Mouse (Mus musculus) bone marrow, adult 2 months (tissue): ENCODE data around the gene Ccdc180. TPM values are rescaled to one million over a fixed set of nuclear protein-coding genes. Genes with fewer than 3 reads are reported as not detected.

Source experiments
- H3K27ac ChIP-seq: fragments of 200-500 bp; 2 replicates; pipeline ENCODE4 v1.5.1; 2012; ENCODE audit warnings: low read depth, mild to moderate bottlenecking, control low read depth, inconsistent platforms, low read length; ENCODE audit not compliant: control insufficient read depth, poor library complexity, insufficient read depth
- H3K4me1 ChIP-seq: fragments of 200-500 bp; 2 replicates; pipeline ENCODE4 v1.6.1; 2011; ENCODE audit warnings: low read length; ENCODE audit not compliant: control insufficient read depth, insufficient read depth
- H3K4me3 ChIP-seq: fragments of 200-500 bp; replicated peaks from 2 replicates; pipeline ENCODE3; 2011; ENCODE audit warnings: mild to moderate bottlenecking, low read depth, low read length, control low read depth; ENCODE audit not compliant: control insufficient read depth
- CTCF ChIP-seq: fragments of 200-500 bp; IDR thresholded peaks from 2 replicates; pipeline ENCODE4 v1.5.1; 2011; ENCODE audit warnings: low read length, control low read depth; ENCODE audit not compliant: control insufficient read depth, insufficient read depth
- POLR2A ChIP-seq: fragments of 200-500 bp; IDR thresholded peaks from 2 replicates; pipeline ENCODE4 v1.6.1; 2011; ENCODE audit warnings: low read depth, mild to moderate bottlenecking, control low read depth, low read length, borderline replicate concordance; ENCODE audit not compliant: control insufficient read depth
- WGBS: fragments of 180-500 bp; shearing (Covaris S2); methylation state at CpG from one replicate; pipeline ENCODE4 v1.1.7; 2018; 5-methylcytosine and 5-hydroxymethylcytosine counted together
- polyA plus RNA-seq: library from polyadenylated mRNA; stranded (reverse); fragments of >200 nt; gene quantifications from 2 replicates; pipeline ENCODE4 v1.2.4, GENCODE M21; 2011; ENCODE audit warnings: low replicate concordance; ENCODE audit not compliant: missing spikeins, insufficient read depth, insufficient read length

Gene Ccdc180
- polyA plus RNA-seq, 1 experiment = 1.4 TPM

DNA sequence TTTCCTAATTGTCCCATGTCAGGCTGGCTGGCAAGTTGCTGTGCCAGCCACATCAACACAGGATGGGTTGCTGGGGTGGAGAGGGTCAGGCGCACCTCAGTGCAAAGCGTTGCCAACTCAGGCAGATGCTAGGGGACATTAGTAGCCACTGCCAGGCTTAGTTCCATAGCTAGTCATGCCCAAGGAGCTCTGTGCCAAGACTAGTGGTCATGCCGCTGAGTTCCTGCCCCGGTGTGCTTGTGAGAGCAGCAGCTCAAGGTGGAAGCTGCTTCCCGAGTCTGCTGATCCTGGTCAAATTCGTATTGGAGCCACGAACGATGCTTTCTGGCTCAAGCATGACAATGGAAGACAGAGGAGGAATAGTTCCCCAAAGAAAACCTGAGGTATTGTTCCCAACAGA lies 66.0 kb downstream of the Ccdc180 start:
- no peak for TF ChIP-seq CTCF
- no peak for TF ChIP-seq POLR2A
- 87% methylated on average over 8 of the region's 8 CpGs for WGBS

DNA sequence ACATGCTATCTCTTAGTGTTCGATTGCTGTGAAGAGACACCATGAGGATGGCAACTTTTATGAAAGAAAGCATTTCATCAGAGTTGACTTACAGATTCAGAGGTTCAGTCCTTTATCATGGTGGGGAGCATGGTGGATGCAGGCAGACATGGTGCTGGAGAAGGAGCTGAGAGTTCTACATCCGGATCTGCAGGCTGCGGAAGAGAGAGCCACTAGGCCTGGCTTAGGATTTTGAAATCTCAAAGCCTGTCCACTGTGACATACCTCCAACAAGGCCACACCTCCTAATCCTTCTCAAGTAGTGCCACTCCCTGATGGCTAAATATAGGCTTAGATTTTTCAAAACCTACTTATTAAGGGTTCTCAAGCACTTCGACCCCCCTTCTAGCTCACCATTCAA lies 66.6 kb downstream of the Ccdc180 start:
- 88% methylated on average over 4 of the region's 4 CpGs for WGBS
- TF ChIP-seq POLR2A (no peak), CTCF (no peak)
- no peak overlapping the region for H3K27ac ChIP-seq
- no peaks in the 10 kb centered on the region for H3K4me1 ChIP-seq
- no peak overlapping the region for H3K4me3 ChIP-seq

More for the DNA sequence above, 66.0 kb downstream of the Ccdc180 start:
- Histone ChIP-seq H3K27ac (no peak overlapping the region), H3K4me1 (no peaks in the 10 kb centered on the region; the same call in 1 of the 2 replicates), H3K4me3 (no peak overlapping the region)

DNA sequence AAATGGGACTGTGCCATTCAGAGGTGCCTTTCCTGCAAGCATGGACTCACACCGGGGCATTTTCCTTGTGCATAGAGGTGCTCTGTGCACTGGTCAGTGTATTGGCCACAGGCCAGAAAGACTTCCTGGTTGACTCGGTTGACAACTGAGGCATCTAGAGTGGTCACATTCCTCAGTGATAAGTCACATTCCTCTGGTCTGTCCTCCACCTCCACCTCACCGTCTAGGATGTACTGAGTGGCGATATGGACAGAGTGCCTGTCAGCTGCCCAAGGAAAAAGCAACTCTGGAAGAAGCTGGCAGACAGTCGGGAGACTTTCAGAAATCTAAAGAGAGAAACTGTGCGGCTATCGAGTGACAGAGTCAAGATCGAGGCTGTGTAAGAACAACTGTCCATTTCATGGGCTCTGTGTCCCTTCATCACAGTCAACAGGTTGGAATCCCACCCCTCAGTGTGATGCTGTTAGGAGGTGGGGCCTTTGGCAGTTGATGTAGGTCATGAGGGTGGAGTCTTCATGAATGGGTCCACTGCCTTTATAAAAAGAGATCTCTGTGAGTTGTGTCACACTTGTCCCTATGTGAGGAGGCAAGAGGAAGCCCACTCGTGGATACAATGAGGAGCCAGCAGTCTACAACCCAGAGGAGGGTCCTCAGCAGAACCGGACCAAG lies 74.8 kb downstream of the Ccdc180 start, which contains the start of gene Tdrd7:
TSS of gene Tdrd7 (plus strand) at position 564 of the 669 bp plus-strand sequence.
- no peak within 1 kb of the TSS for H3K27ac ChIP-seq
- 79% methylated on average over 10 of the region's 10 CpGs for WGBS
- no peaks in the 10 kb centered on the region for H3K4me1 ChIP-seq
- no peak for TF ChIP-seq CTCF
- no peak for TF ChIP-seq POLR2A
- no peak within 1 kb of the TSS for H3K4me3 ChIP-seq

DNA sequence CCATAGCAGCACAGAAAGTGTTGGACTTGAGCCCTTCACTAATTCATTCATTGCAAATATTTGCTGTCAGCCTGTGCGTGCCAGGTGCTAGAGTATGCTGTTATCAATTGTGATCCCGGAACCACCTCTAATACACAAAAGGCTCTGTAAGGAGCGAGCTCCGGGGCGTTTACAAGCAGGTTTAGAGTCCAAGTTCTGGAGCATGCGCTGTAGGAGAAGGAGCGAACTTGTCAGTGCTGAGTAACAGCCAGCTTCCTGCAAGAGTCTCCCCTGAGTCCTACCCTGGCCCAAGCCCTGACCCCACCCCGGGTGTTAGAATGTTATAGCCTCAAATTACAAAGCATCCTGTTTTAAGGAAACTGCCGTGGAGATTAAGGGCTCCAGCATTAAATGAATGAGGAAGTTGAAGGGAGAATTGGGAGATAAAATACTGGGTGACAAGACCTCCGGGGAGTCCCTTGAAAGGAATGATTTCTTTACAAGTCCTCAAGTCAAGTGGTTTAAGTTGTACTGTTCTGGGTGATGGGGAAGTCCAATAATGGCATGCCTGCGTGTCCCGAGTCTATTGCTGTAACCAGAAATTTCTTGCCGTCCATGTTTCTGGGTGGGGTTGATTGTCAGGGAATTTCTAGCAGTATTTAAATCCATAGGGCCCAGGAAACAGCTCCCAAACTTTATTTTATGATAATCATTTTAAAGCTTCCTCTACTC lies 75.8 kb downstream of the Ccdc180 start:
- Histone ChIP-seq H3K4me3 (no peak overlapping the region), H3K4me1 (no peaks in the 10 kb centered on the region), H3K27ac (no peak overlapping the region)
- 18% methylated on average over 13 of the region's 13 CpGs for WGBS
- TF ChIP-seq CTCF = no peak
- TF ChIP-seq POLR2A = no peak

DNA sequence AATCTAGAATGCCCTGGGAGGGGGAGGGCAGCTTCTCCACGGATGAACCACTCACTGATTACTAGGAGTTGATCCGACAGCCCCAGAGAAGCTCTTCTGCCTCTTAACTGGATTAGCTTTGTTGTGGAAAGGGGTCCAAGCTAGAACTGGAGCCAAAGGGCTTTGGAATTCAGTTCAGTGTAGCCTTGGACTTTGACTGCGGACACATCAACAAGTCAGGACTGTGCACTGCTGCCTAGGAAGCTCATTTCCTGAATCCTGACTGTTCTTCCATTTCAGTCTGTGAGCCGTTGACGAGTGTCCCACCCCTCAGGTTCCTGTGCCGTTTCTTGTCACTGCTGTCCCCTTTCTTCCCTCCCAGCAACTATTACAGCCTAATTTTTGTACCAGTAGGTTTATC lies 76.6 kb downstream of the Ccdc180 start:
- 59% methylated on average over 6 of the region's 6 CpGs for WGBS
- Histone ChIP-seq H3K27ac (no peak overlapping the region), H3K4me1 (no peaks in the 10 kb centered on the region)

DNA sequence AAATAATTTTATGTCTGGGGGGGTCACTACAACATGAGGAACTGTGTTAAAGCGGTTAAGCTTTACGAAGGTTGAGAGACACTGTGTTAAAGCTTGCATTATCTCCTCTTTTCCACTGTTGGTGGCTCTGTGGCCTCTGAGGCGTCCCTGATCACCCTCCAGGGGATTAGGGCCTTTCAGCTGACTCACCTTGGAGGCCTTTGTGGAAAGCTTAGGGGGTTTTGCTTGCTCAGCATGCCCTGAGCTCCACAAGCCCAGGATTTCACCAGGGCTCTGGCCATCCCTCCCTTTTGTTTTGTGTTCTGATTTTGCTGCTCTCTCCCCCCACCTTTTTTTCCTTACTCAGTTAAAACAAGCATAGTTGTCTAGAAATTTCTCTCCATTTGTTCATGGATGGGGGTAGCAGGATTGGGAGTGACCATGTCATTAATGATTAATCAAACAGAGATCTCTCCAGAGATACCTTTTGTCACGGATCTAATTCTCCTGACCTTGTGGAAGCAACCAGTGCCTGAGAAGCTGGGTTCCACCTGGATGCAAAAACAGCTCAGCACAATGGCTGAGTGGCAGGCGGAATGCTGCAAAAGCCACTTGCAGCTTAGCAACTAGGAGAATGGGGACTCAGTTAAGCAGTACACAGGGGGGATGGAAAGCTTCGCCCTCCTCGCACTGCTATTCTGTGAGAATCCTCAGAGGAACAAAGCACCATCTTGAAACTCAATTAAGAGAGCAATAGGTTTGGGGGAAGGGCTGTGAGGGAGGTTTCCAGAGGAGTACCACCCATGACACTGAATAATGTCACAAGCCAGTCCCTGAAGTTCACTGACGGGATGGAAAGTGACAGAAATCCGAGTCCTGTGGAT lies 77.6 kb downstream of the Ccdc180 start:
- WGBS = 74% methylated on average over 9 of the region's 9 CpGs
- Histone ChIP-seq H3K4me1 (no peaks in the 10 kb centered on the region; the same call in 1 of the 2 replicates), H3K27ac (no peak overlapping the region), H3K4me3 (no peak overlapping the region)
- no peak for TF ChIP-seq POLR2A

More for the DNA sequence above, 76.6 kb downstream of the Ccdc180 start:
- TF ChIP-seq POLR2A (no peak), CTCF (no peak)
- no peak overlapping the region for H3K4me3 ChIP-seq

DNA sequence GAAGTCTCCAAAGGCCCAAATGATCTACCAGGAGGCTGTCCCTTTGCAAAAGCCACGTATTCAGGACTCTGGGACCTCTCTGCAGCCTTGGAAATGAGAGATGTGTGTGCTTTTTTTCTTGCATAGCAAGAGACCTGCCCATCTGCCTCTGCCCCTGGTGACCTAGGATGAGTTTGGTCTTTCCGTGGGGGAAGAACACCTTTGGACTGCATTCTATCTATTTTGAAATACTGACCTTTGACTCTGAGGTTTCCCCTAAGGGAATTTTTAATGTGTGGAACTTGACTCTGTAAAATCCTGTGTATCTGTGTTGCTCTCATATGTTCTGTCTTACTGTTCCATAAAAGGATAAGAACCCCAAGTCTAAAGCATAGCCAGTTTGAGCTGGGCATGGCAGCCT lies 78.9 kb downstream of the Ccdc180 start:
- no peak for TF ChIP-seq CTCF
- TF ChIP-seq POLR2A = no peak
- 75% methylated on average over 2 of the region's 2 CpGs for WGBS
- Histone ChIP-seq H3K4me1 (no peaks in the 10 kb centered on the region; the same call in 1 of the 2 replicates), H3K4me3 (no peak overlapping the region), H3K27ac (no peak overlapping the region)

DNA sequence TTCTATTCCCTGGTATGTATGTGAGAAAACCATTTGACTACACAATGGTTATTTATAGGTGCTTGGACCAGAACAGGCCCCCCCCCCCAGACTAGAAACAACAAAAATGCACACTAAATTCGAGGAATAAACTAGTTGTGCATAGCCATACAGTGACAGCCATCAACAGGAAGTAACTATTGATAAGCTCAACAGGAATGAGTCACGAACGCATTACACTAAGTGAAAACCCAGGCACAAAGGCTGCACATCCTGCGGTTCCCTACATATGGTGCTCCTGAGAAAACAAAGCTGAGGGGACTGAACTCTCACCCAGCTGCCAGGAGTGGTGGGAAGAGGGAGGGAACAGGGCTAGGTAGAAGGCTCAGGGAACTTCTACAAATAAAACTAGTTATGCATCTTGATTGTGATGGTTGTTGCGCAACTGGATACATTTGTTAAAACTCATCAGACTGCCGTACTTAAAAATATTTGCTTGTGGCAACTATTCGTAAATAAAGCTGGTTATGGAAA lies 80.0 kb downstream of the Ccdc180 start:
- H3K4me3 ChIP-seq = no peak overlapping the region
- no peak for TF ChIP-seq CTCF
- no peak for TF ChIP-seq POLR2A
- 58% methylated on average over 7 of the region's 7 CpGs for WGBS
- H3K27ac ChIP-seq = no peak overlapping the region
- peaks cover 1% of the 10 kb centered on the region for H3K4me1 ChIP-seq
